Mouse (Mus musculus) heart, postnatal 36 days (tissue): ENCODE measurements at regions not wholly inside any gene's neighbourhood (a gene's known extent, or its start where the extent isn't known, plus 50 kb on each side); places are given as distances from the start of the nearest gene placed in this dataset.

ENCODE experiments used
- DNase-seq, 2 experiments: peaks; one replicate each; pipeline ENCODE4 v3.0.0; 2021 to 2022
- intact Hi-C: fragments of 180-260 bp; cut with DNase I; formaldehyde crosslinking; loops from one replicate; pipeline ENCODE4 v1.15.1; 2025

GRCm38 (mm10) chr15:88451241-88451640 is 148.9 kb upstream of the Zdhhc25 start:
- intact Hi-C loops, result no loop called here
- no peak for DNase-seq

- no peak for DNase-seq
- intact Hi-C loops, result no loop called here
These were observed 132.0 kb upstream of the Zdhhc25 start for GRCm38 (mm10) chr15:88468107-88468506.

DNA sequence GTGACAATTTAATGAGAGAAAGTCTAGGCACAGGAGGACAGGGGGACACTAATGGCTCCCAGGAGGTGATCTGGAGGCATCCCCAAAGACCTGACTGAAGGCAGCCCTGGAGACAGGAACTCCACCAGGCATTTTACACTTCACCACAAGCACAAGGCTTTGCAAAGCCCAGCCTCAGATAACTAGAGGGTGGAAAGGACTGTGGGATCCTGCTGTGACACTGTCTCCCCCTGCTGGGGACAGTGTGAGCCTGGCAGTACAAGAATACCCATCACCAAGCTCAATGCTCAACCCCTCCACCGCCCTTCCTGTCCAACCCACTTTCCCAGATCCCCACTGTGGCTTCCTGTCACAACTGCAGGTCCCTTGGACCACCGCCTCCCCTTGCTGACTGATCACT is 131.3 kb upstream of the Zdhhc25 start:
- DNase-seq, result no peak
- intact Hi-C loops, result no loop called here

DNA sequence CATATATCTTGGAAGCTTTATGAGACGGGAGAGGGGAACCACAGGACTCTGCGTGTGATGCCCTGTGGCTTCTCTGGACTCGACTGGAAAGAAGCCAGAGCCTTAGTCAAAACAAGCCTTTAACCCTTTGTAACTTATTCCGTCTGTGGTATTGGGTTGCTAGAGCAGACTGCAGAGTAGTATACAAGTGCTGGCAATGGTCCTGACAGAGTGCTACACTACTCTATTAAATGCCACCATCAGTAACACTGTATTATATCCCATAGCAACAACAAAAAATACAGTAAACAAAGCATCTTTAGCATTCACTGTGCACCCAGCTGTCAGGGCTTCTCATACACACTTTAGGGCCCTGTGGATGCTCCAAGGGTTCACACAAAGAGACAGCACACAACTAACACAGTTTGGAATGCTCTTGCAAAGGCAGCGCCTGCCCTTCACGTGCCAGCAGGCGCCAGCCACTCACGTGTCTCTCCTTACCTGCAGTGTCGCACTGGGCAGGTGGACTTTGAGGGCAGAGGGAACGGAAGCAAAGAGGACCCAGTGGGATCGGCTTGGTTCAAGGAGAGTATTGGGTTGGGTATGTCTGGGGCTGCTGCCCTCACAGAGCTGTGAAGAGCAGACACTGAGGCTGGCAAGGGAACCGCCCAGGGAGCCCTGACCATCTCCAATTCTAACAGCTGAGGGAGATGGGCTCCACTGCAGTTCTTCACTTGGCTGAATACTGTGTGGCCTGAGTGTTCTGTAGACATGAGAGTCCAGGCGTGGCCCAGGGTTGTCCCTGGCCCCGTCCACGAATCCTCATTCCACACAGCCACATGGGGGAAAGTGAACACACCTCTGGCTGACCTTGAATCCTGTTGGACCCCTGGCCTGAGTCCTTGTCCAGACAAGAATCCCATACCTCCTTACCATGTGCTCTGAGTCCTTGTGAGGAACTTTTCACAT is 130.3 kb upstream of the Zdhhc25 start:
- intact Hi-C loops, result no loop called here
- DNase-seq, result no peak

- no peak for DNase-seq
- intact Hi-C loops, result no loop called here
These were observed 127.6 kb upstream of the Zdhhc25 start for GRCm38 (mm10) chr15:88472351-88473100.

- intact Hi-C loops, result no loop called here
- no peak for DNase-seq
These were observed 126.9 kb upstream of the Zdhhc25 start for GRCm38 (mm10) chr15:88473221-88473620.

- DNase-seq, result no peak
- intact Hi-C loops, result no loop called here
These were observed 116.6 kb upstream of the Zdhhc25 start for GRCm38 (mm10) chr15:88483471-88483870.

GRCm38 (mm10) chr15:88489715-88490114 is 110.4 kb upstream of the Zdhhc25 start:
- intact Hi-C loops, result no loop called here
- DNase-seq, result no peak

GRCm38 (mm10) chr15:88490316-88491090 is 109.6 kb upstream of the Zdhhc25 start:
- peak in 1 of 2 experiments; percentile 1 for DNase-seq
- intact Hi-C loops, result no loop called here

DNA sequence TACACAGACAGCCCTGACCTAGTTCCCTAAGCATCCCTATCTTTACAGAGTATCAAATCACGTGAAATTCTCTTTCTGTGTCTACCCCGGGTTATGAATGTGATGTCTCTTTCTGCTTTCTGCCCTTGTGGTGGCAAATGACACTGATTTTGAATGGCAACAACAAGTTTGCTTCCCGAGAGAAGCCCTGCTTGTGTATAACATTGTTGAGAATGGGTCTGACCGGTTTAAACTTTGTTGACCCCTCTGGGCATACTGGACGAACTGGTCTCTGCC is 109.1 kb upstream of the Zdhhc25 start:
- no peak for DNase-seq
- intact Hi-C loops, result no loop called here

DNA sequence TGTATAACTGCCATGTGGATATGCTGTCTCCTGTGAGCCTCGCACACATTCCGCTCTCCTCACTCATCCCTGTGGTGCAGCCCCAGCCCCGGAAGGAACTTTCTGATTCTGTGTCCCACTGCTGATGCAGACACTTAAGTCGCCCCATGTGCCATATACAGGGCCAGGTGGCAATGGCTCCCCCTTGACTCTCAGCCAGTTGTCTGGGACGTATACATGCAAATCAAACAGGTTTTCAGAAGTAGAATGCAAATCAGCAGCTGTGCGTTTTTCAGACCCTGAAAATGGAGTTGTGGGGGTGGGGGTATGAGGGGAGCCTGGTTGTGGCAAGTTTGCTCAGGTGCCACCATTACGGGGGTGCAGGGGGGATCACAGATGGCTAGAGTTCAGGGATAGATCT is 102.1 kb upstream of the Zdhhc25 start:
- intact Hi-C loops, result no loop called here
- no peak for DNase-seq

- DNase-seq, result no peak
- intact Hi-C loops, result no loop called here
These were observed 97.8 kb upstream of the Zdhhc25 start for GRCm38 (mm10) chr15:88502311-88502710.

- DNase-seq, result no peak
- intact Hi-C loops, result no loop called here
These were observed 96.2 kb upstream of the Zdhhc25 start for GRCm38 (mm10) chr15:88503896-88504295.

- no peak for DNase-seq
- intact Hi-C loops, result no loop called here
These were observed 94.5 kb upstream of the Zdhhc25 start for GRCm38 (mm10) chr15:88505491-88506119.

GRCm38 (mm10) chr15:88507886-88508285 is 92.2 kb upstream of the Zdhhc25 start:
- DNase-seq, result no peak
- intact Hi-C loops, result no loop called here

DNA sequence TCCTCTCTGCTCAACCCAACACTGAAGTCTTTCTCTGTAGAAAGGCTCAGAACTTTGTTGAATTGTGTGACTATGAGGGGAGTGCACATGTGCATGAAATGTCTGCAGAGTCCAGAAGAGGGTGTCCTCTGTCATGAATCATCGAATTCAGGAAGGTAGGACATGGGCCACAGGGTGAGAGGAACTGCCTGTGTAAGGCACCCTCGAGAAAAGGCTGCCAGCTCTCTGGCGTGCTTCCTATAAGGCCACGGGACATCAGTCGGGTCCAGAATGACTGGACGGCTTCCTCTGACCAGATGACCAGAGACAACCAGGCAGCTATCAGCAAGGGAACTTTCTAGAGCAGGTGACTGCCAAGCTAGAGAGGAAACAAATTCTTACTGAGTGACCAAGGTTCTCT is 91.1 kb upstream of the Zdhhc25 start:
- intact Hi-C loops, result no loop called here
- DNase-seq, result no peak

- DNase-seq, result no peak
- intact Hi-C loops, result no loop called here
These were observed 90.5 kb upstream of the Zdhhc25 start for GRCm38 (mm10) chr15:88509626-88510025.

GRCm38 (mm10) chr15:88514091-88514490 is 86.0 kb upstream of the Zdhhc25 start:
- intact Hi-C loops, result no loop called here
- DNase-seq, result no peak

- DNase-seq, result no peak
- intact Hi-C loops, result no loop called here
These were observed 68.9 kb upstream of the Zdhhc25 start for GRCm38 (mm10) chr15:88531218-88531617.

- intact Hi-C loops, result no loop called here
These were observed 68.1 kb upstream of the Zdhhc25 start for GRCm38 (mm10) chr15:88532008-88532407.

DNA sequence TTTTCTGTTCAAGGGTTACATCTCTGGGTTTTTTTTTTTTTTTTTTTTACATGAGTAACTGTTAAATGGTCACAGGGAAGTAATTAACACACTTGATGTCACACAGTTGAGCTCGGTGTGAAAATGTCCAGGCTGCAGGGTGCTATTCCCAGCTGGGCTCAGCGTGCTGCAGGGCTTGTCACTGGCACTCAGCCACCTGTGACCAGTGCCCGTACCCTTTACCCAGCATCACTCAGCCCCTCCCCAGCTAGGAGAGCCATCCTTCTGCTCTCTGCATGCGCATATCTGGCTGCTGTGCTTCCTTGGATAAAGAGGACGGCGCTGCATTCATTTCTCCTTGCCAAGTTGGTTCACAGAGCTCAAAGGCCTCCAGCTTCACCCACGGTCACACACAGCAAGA is 66.7 kb upstream of the Zdhhc25 start:
- DNase-seq, result no peak
- intact Hi-C loops, result no loop called here

More at GRCm38 (mm10) chr15:88532008-88532407, 68.1 kb upstream of the Zdhhc25 start:
- DNase-seq, result no peak
